Mouse (Mus musculus) ES-E14 (cell line): ENCODE results near the gene Wdr75.

Experiments used
- CHD2 ChIP-seq: IDR thresholded peaks from 2 replicates; pipeline ENCODE4 v1.6.1; 2014; ENCODE audit warnings: mild to moderate bottlenecking, low read depth, low read length, inconsistent platforms
- HCFC1 ChIP-seq: IDR thresholded peaks from 2 replicates; pipeline ENCODE4 v1.6.1; 2012; ENCODE audit warnings: low read length, inconsistent platforms, borderline replicate concordance; ENCODE audit not compliant: insufficient read depth
- MAFK ChIP-seq: IDR thresholded peaks from 2 replicates; pipeline ENCODE4 v1.6.1; 2014; ENCODE audit warnings: mild to moderate bottlenecking, low read depth, low read length, inconsistent platforms; ENCODE audit not compliant: insufficient read depth
- ZC3H11A ChIP-seq: IDR thresholded peaks from 2 replicates; pipeline ENCODE4 v1.6.1; 2012; ENCODE audit warnings: low read depth, mild to moderate bottlenecking, inconsistent platforms, low read length, borderline replicate concordance
- ZNF384 ChIP-seq: IDR thresholded peaks from 2 replicates; pipeline ENCODE4 v1.6.1; 2012; ENCODE audit warnings: low read depth, low read length, inconsistent platforms

DNA sequence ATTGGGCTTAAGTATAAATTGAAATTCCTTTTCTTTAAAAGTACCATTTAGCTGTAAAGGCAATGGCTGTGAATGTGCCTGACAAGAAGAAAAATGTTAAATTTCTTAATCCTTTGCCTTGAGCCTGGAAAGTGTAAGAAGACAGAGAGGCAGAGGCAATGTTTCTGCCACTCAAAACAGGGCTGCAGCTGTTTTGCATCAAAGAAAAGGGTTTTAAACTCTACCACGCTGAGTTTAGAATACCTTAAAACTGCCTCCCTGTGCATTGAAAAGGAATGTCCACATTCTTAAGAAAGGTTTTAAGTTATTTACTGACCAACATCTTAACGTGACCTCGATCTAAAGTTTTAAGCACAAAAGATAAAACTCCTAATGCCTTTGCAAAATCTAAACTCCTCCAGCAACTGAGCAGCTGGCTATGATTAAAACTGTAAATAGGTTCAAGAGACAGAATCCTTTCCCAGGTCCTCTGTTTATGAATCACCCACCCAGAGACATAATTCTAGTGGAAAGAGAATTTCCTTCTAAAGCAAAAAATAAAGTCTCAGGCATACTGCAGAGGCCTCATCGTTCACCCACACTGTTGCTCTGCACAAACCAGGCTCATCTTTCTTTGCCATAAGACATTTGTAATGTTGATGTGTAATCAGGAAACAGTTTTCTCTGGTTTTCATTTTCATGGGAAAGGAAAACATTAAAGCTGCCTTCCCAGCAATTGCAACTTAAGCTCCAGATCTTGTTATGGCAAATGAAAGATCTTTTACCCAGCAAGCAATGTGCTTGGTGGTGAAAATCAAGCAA lies 34.1 kb upstream of the Wdr75 start:
- TF ChIP-seq MAFK = no peak
- no peak for TF ChIP-seq CHD2
- TF ChIP-seq HCFC1 = no peak
- no peak for TF ChIP-seq ZNF384
- TF ChIP-seq ZC3H11A = no peak
